Mouse (Mus musculus): ENCODE data around the gene Fth1.

DNA sequence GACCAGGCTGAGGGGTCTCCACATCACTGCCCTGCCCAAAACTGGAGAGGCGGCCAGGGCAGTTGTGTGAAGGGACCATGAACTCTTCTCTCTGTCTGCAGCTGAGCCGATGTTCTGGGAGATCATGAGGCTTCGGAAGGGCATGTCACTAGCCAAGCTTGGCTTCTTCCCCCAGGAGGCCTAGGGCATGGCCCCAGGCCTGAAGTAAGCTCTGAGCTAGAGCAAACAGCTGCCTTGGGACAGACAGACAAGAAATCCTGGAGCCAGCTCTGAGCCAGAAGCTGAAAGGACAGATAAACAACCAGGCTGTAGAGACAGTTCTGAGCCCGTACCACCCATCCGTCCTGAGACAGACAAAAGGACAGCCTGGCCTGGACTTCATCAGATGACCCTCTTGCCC, 54.0 kb downstream of the Fth1 start:
- no peak for TF ChIP-seq POLR2A (IDR thresholded peaks at IDR 0.05; ENCODE audit: control insufficient read depth, extremely low read depth, insufficient read depth, low read length, poor library complexity)
- TF ChIP-seq CTCF (IDR thresholded peaks at IDR 0.05; ENCODE audit: borderline replicate concordance, control insufficient read depth, extremely low read depth, insufficient read depth, low read length, poor library complexity): no peak

Data from thymus, adult 2 months (tissue).